Mouse (Mus musculus): Measurements from ENCODE around the gene Vmn1r5. TPM values are rescaled to one million over a fixed set of nuclear protein-coding genes. Genes with fewer than 3 reads are reported as not detected.
"Not testable (repeated sequence)": the region's sequence is repeated elsewhere in the genome, so short reads cannot be mapped to it uniquely, and the experiment has no call there.

Vmn1r5 gene
- polyA plus RNA-seq, 1 experiment from 2014 or later: not detected

- H3K4me2 ChIP-seq (replicated peaks; ENCODE audit: low read depth, low read length); H3K4me3 ChIP-seq (ENCODE audit: low read depth, low read length); DNase-seq (ENCODE audit: low spot score); H3K9ac ChIP-seq (ENCODE audit: low read depth, low read length); ATAC-seq (ENCODE audit: low FRiP score); H3K27ac ChIP-seq (ENCODE audit: low read depth, low read length); H3K9me3 ChIP-seq (ENCODE audit: control insufficient read depth, low read length); H3K4me1 ChIP-seq (replicated peaks; ENCODE audit: control insufficient read depth, insufficient read depth, low read length); H3K36me3 ChIP-seq (ENCODE audit: control insufficient read depth, insufficient read depth, low read length); H3K27me3 ChIP-seq (ENCODE audit: control insufficient read depth, insufficient read depth, low read length): not testable (repeated sequence)
- 86% methylated on average over 2 of the region's 2 CpGs for WGBS
These were observed 55.2 kb downstream of the Vmn1r5 start, which contains the start of gene Vmn1r7 for GRCm38 (mm10) chr6:57025224-57025623. TSS of gene Vmn1r7 (minus strand) at chr6:57025324.

GRCm38 (mm10) chr6:57031984-57032383, 61.9 kb downstream of the Vmn1r5 start, which contains the start of gene Vmn1r8:
TSS of gene Vmn1r8 (plus strand) at chr6:57032284.
- Histone ChIP-seq H3K36me3 (ENCODE audit: control insufficient read depth, insufficient read depth, low read length) (no peaks in the 10 kb centered on the region), H3K9me3 (ENCODE audit: control insufficient read depth, low read length) (no peaks in the 10 kb centered on the region), H3K4me2 (replicated peaks; ENCODE audit: low read depth, low read length) (no peak within 1 kb of the TSS), H3K4me3 (ENCODE audit: low read depth, low read length) (no peak within 1 kb of the TSS), H3K4me1 (replicated peaks; ENCODE audit: control insufficient read depth, insufficient read depth, low read length) (no peaks in the 10 kb centered on the region), H3K27me3 (ENCODE audit: control insufficient read depth, insufficient read depth, low read length) (no peaks in the 10 kb centered on the region), H3K9ac (ENCODE audit: low read depth, low read length) (no peak within 1 kb of the TSS), H3K27ac (ENCODE audit: low read depth, low read length) (no peak within 1 kb of the TSS)
- DNase-seq (ENCODE audit: low spot score) (no peak), ATAC-seq (ENCODE audit: low FRiP score) (no peak)

DNA sequence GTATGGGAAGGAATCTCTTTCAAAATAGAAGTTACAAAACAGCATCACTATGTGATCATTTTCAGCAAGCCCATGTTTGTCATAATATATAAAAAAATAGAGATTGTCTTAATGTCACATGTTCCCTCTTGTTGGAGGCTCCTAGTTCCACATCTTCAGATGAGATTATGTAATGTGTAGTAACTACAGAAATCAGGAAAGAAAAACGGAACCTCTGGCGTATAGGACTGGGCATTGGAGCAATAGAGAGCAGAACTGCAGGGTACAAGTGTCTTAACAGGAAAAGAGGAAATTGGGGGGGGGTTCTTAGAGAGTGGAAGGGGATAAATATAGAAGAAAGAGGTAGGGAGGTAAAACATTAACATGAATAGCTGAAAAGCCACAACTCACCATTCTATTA, 64.6 kb downstream of the Vmn1r5 start:
- Histone ChIP-seq H3K36me3 (ENCODE audit: control insufficient read depth, insufficient read depth, low read length) (no peaks in the 10 kb centered on the region), H3K27ac (ENCODE audit: low read depth, low read length) (no peak overlapping the region), H3K27me3 (ENCODE audit: control insufficient read depth, insufficient read depth, low read length) (no peaks in the 10 kb centered on the region), H3K4me1 (replicated peaks; ENCODE audit: control insufficient read depth, insufficient read depth, low read length) (no peaks in the 10 kb centered on the region), H3K9me3 (ENCODE audit: control insufficient read depth, low read length) (no peaks in the 10 kb centered on the region), H3K4me3 (ENCODE audit: low read depth, low read length) (no peak overlapping the region), H3K9ac (ENCODE audit: low read depth, low read length) (no peak overlapping the region), H3K4me2 (replicated peaks; ENCODE audit: low read depth, low read length) (no peak overlapping the region)
- 93% methylated on average over 2 of the region's 2 CpGs for WGBS
- DNase-seq (ENCODE audit: low spot score) (no peak), ATAC-seq (ENCODE audit: low FRiP score) (no peak)

Other genes with a start within 250 kb of the Vmn1r5 start
- 37.4 and 39.7 TPM in 2 replicates for gene Kbtbd2, start 172.5 kb upstream of the Vmn1r5 start, polyA plus RNA-seq (2014; fragmentation: Nextera tagmentation; extraction: Ambion mirVana)
- gene Fkbp9, start 138.2 kb upstream of the Vmn1r5 start, polyA plus RNA-seq (2014; fragmentation: Nextera tagmentation; extraction: Ambion mirVana): 55.4 and 61.4 TPM in 2 replicates
- 98.1 and 102 TPM in 2 replicates for gene Nt5c3, start 46.3 kb upstream of the Vmn1r5 start, polyA plus RNA-seq (2014; fragmentation: Nextera tagmentation; extraction: Ambion mirVana)
- 0.15 and 0.38 TPM in 2 replicates for gene Vmn1r4, start 46.3 kb upstream of the Vmn1r5 start, polyA plus RNA-seq (2014; fragmentation: Nextera tagmentation; extraction: Ambion mirVana)
- not detected in 2 replicates for gene Vmn1r6, start 27.0 kb downstream of the Vmn1r5 start, polyA plus RNA-seq (2014; fragmentation: Nextera tagmentation; extraction: Ambion mirVana)
- not detected in 2 replicates for gene Vmn1r7, start 55.1 kb downstream of the Vmn1r5 start, polyA plus RNA-seq (2014; fragmentation: Nextera tagmentation; extraction: Ambion mirVana)
- not detected in 2 replicates for gene Vmn1r8, start 62.0 kb downstream of the Vmn1r5 start, polyA plus RNA-seq (2014; fragmentation: Nextera tagmentation; extraction: Ambion mirVana)
- not detected in 2 replicates for gene Vmn1r9, start 96.5 kb downstream of the Vmn1r5 start, polyA plus RNA-seq (2014; fragmentation: Nextera tagmentation; extraction: Ambion mirVana)
- gene Vmn1r10, start 139.2 kb downstream of the Vmn1r5 start, polyA plus RNA-seq (2014; fragmentation: Nextera tagmentation; extraction: Ambion mirVana): not detected in 2 replicates
- gene Vmn1r11, start 163.2 kb downstream of the Vmn1r5 start, polyA plus RNA-seq (2014; fragmentation: Nextera tagmentation; extraction: Ambion mirVana): not detected in 2 replicates
- not detected in 2 replicates for gene Vmn1r12, start 186.6 kb downstream of the Vmn1r5 start, polyA plus RNA-seq (2014; fragmentation: Nextera tagmentation; extraction: Ambion mirVana)
- gene Vmn1r13, start 233.0 kb downstream of the Vmn1r5 start, polyA plus RNA-seq (2014; fragmentation: Nextera tagmentation; extraction: Ambion mirVana): not detected in 2 replicates